Mouse (Mus musculus): Measurements from ENCODE around the gene Rhbdd1. TPM values are rescaled to one million over a fixed set of nuclear protein-coding genes. Genes with fewer than 3 reads are reported as not detected.

Gene Rhbdd1
- polyA plus RNA-seq, 1 experiment, result 12.6 TPM

DNA sequence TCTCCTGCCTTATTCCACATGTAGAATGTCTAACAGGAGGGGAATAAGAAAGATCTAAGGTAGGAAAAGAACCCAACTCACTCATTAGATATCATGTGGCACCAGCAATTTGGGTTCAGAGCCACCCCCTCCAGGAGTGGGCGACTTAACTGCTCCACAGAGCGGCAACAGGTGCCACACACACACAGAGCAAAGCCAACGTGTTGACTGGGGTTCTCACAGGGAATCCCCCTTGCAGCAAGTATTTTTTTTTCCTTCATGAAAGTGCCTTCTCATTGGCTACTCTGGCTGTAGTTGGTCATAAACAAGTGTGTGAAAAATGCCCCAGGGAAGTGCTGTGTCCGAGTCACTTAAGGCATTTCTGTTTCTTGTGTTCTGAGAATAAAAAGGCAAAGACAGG lies 127.3 kb downstream of the Rhbdd1 start:
- TF ChIP-seq CEBPB (IDR thresholded peaks at IDR 0.05; ENCODE audit: low read depth), result no peak
- TF ChIP-seq MAX (IDR thresholded peaks at IDR 0.05), result no peak
- TF ChIP-seq MYOD1 (IDR thresholded peaks at IDR 0.05; ENCODE audit: control insufficient read depth, insufficient read length, low read depth), result no peak
- no peak for TF ChIP-seq MYOG (IDR thresholded peaks at IDR 0.05; ENCODE audit: control insufficient read depth, extremely low read depth, insufficient read length)
- TF ChIP-seq USF1 (IDR thresholded peaks at IDR 0.05; ENCODE audit: low read depth), result no peak
- TF ChIP-seq CTCF (IDR thresholded peaks at IDR 0.05; ENCODE audit: control insufficient read depth, insufficient read depth, insufficient read length), result no peak
- TF ChIP-seq FOSL1 (IDR thresholded peaks at IDR 0.05; ENCODE audit: insufficient read depth, low read length, poor library complexity, severe bottlenecking), result no peak
- H3ac ChIP-seq (ENCODE audit: control insufficient read depth, insufficient read length, low read depth), result no peak overlapping the region
- no peak overlapping the region for H3K4me3 ChIP-seq (ENCODE audit: insufficient read depth, poor library complexity, severe bottlenecking)
- H3K79me3 ChIP-seq (ENCODE audit: low read depth), result no peaks in the 10 kb centered on the region
- H3K36me3 ChIP-seq (ENCODE audit: control insufficient read depth, insufficient read depth), result no peaks in the 10 kb centered on the region
- H3K79me2 ChIP-seq (ENCODE audit: control insufficient read depth, insufficient read depth), result no peaks in the 10 kb centered on the region
- no peaks in the 10 kb centered on the region for H3K27me3 ChIP-seq (ENCODE audit: control insufficient read depth, insufficient read depth, insufficient read length)

- no peaks in the 10 kb centered on the region for H3K27me3 ChIP-seq (ENCODE audit: control insufficient read depth, insufficient read depth, insufficient read length)
- no peak overlapping the region for H3ac ChIP-seq (ENCODE audit: control insufficient read depth, insufficient read length, low read depth)
- H3K79me3 ChIP-seq (ENCODE audit: low read depth), result no peaks in the 10 kb centered on the region
- H3K36me3 ChIP-seq (ENCODE audit: control insufficient read depth, insufficient read depth), result no peaks in the 10 kb centered on the region
- H3K4me3 ChIP-seq (ENCODE audit: insufficient read depth, poor library complexity, severe bottlenecking), result no peak overlapping the region
- TF ChIP-seq USF1 (IDR thresholded peaks at IDR 0.05; ENCODE audit: low read depth), result no peak
- TF ChIP-seq MYOD1 (IDR thresholded peaks at IDR 0.05; ENCODE audit: control insufficient read depth, insufficient read length, low read depth), result no peak
- no peak for TF ChIP-seq CTCF (IDR thresholded peaks at IDR 0.05; ENCODE audit: control insufficient read depth, insufficient read depth, insufficient read length)
- TF ChIP-seq FOSL1 (IDR thresholded peaks at IDR 0.05; ENCODE audit: insufficient read depth, low read length, poor library complexity, severe bottlenecking), result no peak
- TF ChIP-seq MYOG (IDR thresholded peaks at IDR 0.05; ENCODE audit: control insufficient read depth, extremely low read depth, insufficient read length), result no peak
- no peak for TF ChIP-seq CEBPB (IDR thresholded peaks at IDR 0.05; ENCODE audit: low read depth)
- TF ChIP-seq MAX (IDR thresholded peaks at IDR 0.05), result no peak
- no peaks in the 10 kb centered on the region for H3K79me2 ChIP-seq (ENCODE audit: control insufficient read depth, insufficient read depth)
Observed at GRCm38 (mm10) chr1:82446049-82446448, 129.8 kb downstream of the Rhbdd1 start.

GRCm38 (mm10) chr1:82449851-82450250 lies 133.6 kb downstream of the Rhbdd1 start:
- Histone ChIP-seq H3ac (ENCODE audit: control insufficient read depth, insufficient read length, low read depth) (no peak overlapping the region), H3K4me3 (ENCODE audit: insufficient read depth, poor library complexity, severe bottlenecking) (no peak overlapping the region), H3K36me3 (ENCODE audit: control insufficient read depth, insufficient read depth) (no peaks in the 10 kb centered on the region), H3K79me3 (ENCODE audit: low read depth) (no peaks in the 10 kb centered on the region), H3K27me3 (ENCODE audit: control insufficient read depth, insufficient read depth, insufficient read length) (no peaks in the 10 kb centered on the region), H3K79me2 (ENCODE audit: control insufficient read depth, insufficient read depth) (no peaks in the 10 kb centered on the region)
- TF ChIP-seq MYOG (IDR thresholded peaks at IDR 0.05; ENCODE audit: control insufficient read depth, extremely low read depth, insufficient read length), result no peak
- no peak for TF ChIP-seq FOSL1 (IDR thresholded peaks at IDR 0.05; ENCODE audit: insufficient read depth, low read length, poor library complexity, severe bottlenecking)
- TF ChIP-seq MYOD1 (IDR thresholded peaks at IDR 0.05; ENCODE audit: control insufficient read depth, insufficient read length, low read depth), result no peak
- TF ChIP-seq CEBPB (IDR thresholded peaks at IDR 0.05; ENCODE audit: low read depth), result no peak
- TF ChIP-seq USF1 (IDR thresholded peaks at IDR 0.05; ENCODE audit: low read depth), result no peak
- no peak for TF ChIP-seq CTCF (IDR thresholded peaks at IDR 0.05; ENCODE audit: control insufficient read depth, insufficient read depth, insufficient read length)
- TF ChIP-seq MAX (IDR thresholded peaks at IDR 0.05), result no peak

GRCm38 (mm10) chr1:82451927-82452651 lies 135.8 kb downstream of the Rhbdd1 start:
- no peak for TF ChIP-seq CTCF (IDR thresholded peaks at IDR 0.05; ENCODE audit: control insufficient read depth, insufficient read depth, insufficient read length)
- TF ChIP-seq USF1 (IDR thresholded peaks at IDR 0.05; ENCODE audit: low read depth), result no peak
- no peak for TF ChIP-seq MYOD1 (IDR thresholded peaks at IDR 0.05; ENCODE audit: control insufficient read depth, insufficient read length, low read depth)
- TF ChIP-seq CEBPB (IDR thresholded peaks at IDR 0.05; ENCODE audit: low read depth), result no peak
- no peak for TF ChIP-seq MYOG (IDR thresholded peaks at IDR 0.05; ENCODE audit: control insufficient read depth, extremely low read depth, insufficient read length)
- no peak for TF ChIP-seq MAX (IDR thresholded peaks at IDR 0.05)
- TF ChIP-seq FOSL1 (IDR thresholded peaks at IDR 0.05; ENCODE audit: insufficient read depth, low read length, poor library complexity, severe bottlenecking), result no peak
- Histone ChIP-seq H3K36me3 (ENCODE audit: control insufficient read depth, insufficient read depth) (no peaks in the 10 kb centered on the region), H3K79me3 (ENCODE audit: low read depth) (no peaks in the 10 kb centered on the region), H3ac (ENCODE audit: control insufficient read depth, insufficient read length, low read depth) (no peak overlapping the region), H3K4me3 (ENCODE audit: insufficient read depth, poor library complexity, severe bottlenecking) (no peak overlapping the region), H3K79me2 (ENCODE audit: control insufficient read depth, insufficient read depth) (no peaks in the 10 kb centered on the region), H3K27me3 (ENCODE audit: control insufficient read depth, insufficient read depth, insufficient read length) (no peaks in the 10 kb centered on the region)

DNA sequence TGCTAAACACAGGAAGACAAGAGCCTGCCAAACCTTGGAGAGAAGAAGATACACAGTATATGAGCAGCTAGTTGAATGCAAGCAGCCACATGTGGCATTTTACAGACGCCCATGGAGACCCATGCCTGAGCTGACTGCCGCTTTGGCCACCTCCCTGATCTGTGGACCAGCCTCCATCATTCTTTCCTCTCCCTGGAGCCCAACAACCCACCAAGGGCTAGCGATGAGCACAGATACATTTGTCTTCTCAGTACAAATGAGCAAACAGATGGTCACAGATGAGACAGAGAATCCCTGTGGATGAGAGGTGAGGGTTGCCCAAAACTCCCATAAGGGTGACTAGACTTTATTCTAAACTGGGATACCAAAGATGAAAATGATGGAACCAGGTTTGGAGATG lies 137.8 kb downstream of the Rhbdd1 start:
- Histone ChIP-seq H3K79me3 (ENCODE audit: low read depth) (no peaks in the 10 kb centered on the region), H3K4me3 (ENCODE audit: insufficient read depth, poor library complexity, severe bottlenecking) (no peak overlapping the region), H3K79me2 (ENCODE audit: control insufficient read depth, insufficient read depth) (no peaks in the 10 kb centered on the region), H3ac (ENCODE audit: control insufficient read depth, insufficient read length, low read depth) (no peak overlapping the region), H3K36me3 (ENCODE audit: control insufficient read depth, insufficient read depth) (no peaks in the 10 kb centered on the region), H3K27me3 (ENCODE audit: control insufficient read depth, insufficient read depth, insufficient read length) (no peaks in the 10 kb centered on the region)
- TF ChIP-seq USF1 (IDR thresholded peaks at IDR 0.05; ENCODE audit: low read depth) (no peak), MAX (IDR thresholded peaks at IDR 0.05) (no peak), CEBPB (IDR thresholded peaks at IDR 0.05; ENCODE audit: low read depth) (no peak), CTCF (IDR thresholded peaks at IDR 0.05; ENCODE audit: control insufficient read depth, insufficient read depth, insufficient read length) (no peak), MYOD1 (IDR thresholded peaks at IDR 0.05; ENCODE audit: control insufficient read depth, insufficient read length, low read depth) (no peak), FOSL1 (IDR thresholded peaks at IDR 0.05; ENCODE audit: insufficient read depth, low read length, poor library complexity, severe bottlenecking) (no peak), MYOG (IDR thresholded peaks at IDR 0.05; ENCODE audit: control insufficient read depth, extremely low read depth, insufficient read length) (no peak)

All from C2C12 (cell line).